Mouse (Mus musculus) liver, adult 2 months (tissue): ENCODE measurements around the gene Pus7l. TPM values are rescaled to one million over a fixed set of nuclear protein-coding genes. Genes with fewer than 3 reads are reported as not detected.
A peak's percentile ranks its signal among the peaks of the same experiment; 100 is the strongest.

ENCODE experiments used
- DNase-seq: peaks from one replicate; pipeline ENCODE4 v3.0.0-alpha.2; 2011; ENCODE audit warnings: low read depth, low spot score; ENCODE audit errors: extremely low read depth
- H3K27ac ChIP-seq: fragments of 200-500 bp; replicated peaks from 2 replicates; pipeline ENCODE4 v1.5.1; 2012; ENCODE audit warnings: low read depth, mild to moderate bottlenecking, control low read depth, inconsistent platforms, low read length; ENCODE audit not compliant: insufficient read depth
- H3K27me3 ChIP-seq: fragments of 200-500 bp; 2 replicates; pipeline ENCODE4 v1.6.1; 2012; ENCODE audit warnings: mild to moderate bottlenecking, moderate library complexity, low read length, inconsistent platforms; ENCODE audit not compliant: control insufficient read depth, insufficient read depth
- H3K36me3 ChIP-seq: fragments of 200-500 bp; 2 replicates; pipeline ENCODE4 v1.6.1; 2012; ENCODE audit warnings: low read length, inconsistent platforms; ENCODE audit not compliant: control insufficient read depth, insufficient read depth
- H3K4me1 ChIP-seq: fragments of 200-500 bp; 2 replicates; pipeline ENCODE4 v1.6.1; 2011; ENCODE audit warnings: low read length; ENCODE audit not compliant: control insufficient read depth, insufficient read depth
- H3K4me3 ChIP-seq: fragments of 200-500 bp; 2 replicates; pipeline ENCODE4 v1.5.1; 2011; ENCODE audit warnings: low read depth, mild to moderate bottlenecking, control low read depth, low read length, moderate library complexity; ENCODE audit not compliant: insufficient read depth
- H3K79me2 ChIP-seq: fragments of 200-500 bp; 2 replicates; pipeline ENCODE4 v1.6.1; 2012; ENCODE audit warnings: inconsistent platforms, mild to moderate bottlenecking, low read length, moderate library complexity; ENCODE audit not compliant: control insufficient read depth, insufficient read depth
- H3K9ac ChIP-seq: fragments of 200-500 bp; 2 replicates; pipeline ENCODE4 v1.6.1; 2012; ENCODE audit warnings: low read depth, mild to moderate bottlenecking, control low read depth, inconsistent platforms, low read length
- CTCF ChIP-seq: fragments of 200-500 bp; IDR thresholded peaks from 2 replicates; pipeline ENCODE4 v1.5.1; 2011; ENCODE audit warnings: low read depth, low read length, control low read depth
- POLR2A ChIP-seq: fragments of 200-500 bp; IDR thresholded peaks from 2 replicates; pipeline ENCODE4 v1.6.1; 2011; ENCODE audit warnings: low read length, control low read depth; ENCODE audit not compliant: insufficient read depth; ENCODE audit errors: extremely low read depth
- WGBS: fragments of 180-500 bp; shearing (Covaris S2); methylation state at CpG from one replicate; pipeline ENCODE4 v1.1.7; 2018; 5-methylcytosine and 5-hydroxymethylcytosine counted together
- polyA plus RNA-seq: library from polyadenylated mRNA; depleted of rRNA; stranded (reverse); fragments of >200 nt; gene quantifications from 2 replicates; pipeline ENCODE4 v1.2.3, GENCODE M21; 2012; rRNA removed
- total RNA-seq: library from RNA; depleted of rRNA; stranded (reverse); fragments of >200 nt; gene quantifications from 2 replicates; pipeline ENCODE4 v1.2.3, GENCODE M21; 2014; rRNA removed

Gene Pus7l
- total RNA-seq (0.92 and 1.1 TPM in 2 replicates), polyA plus RNA-seq (0.76 and 1.5 TPM in 2 replicates)

GRCm38 (mm10) chr15:94543409-94544051, at the start of gene Pus7l, which contains the start of gene Irak4:
TSS of gene Pus7l (minus strand) at chr15:94543547.
TSS of gene Irak4 (plus strand) at chr15:94543643.
- DNase-seq = peak; percentile 91
- TF ChIP-seq CTCF (no peak), POLR2A (no peak; the same call in 1 of the 2 replicates)
- H3K27ac ChIP-seq = peak within 1 kb of the TSS; percentile 88
- H3K36me3 ChIP-seq = peaks cover 8% of the 10 kb centered on the region
- H3K4me3 ChIP-seq = peak within 1 kb of the TSS; percentile 92
- no peaks in the 10 kb centered on the region for H3K79me2 ChIP-seq
- H3K9ac ChIP-seq = peak within 1 kb of the TSS; percentile 83
- H3K27me3 ChIP-seq = no peaks in the 10 kb centered on the region
- under 1% methylated on average over 45 of the region's 45 CpGs for WGBS
- H3K4me1 ChIP-seq = peaks cover 7% of the 10 kb centered on the region

DNA sequence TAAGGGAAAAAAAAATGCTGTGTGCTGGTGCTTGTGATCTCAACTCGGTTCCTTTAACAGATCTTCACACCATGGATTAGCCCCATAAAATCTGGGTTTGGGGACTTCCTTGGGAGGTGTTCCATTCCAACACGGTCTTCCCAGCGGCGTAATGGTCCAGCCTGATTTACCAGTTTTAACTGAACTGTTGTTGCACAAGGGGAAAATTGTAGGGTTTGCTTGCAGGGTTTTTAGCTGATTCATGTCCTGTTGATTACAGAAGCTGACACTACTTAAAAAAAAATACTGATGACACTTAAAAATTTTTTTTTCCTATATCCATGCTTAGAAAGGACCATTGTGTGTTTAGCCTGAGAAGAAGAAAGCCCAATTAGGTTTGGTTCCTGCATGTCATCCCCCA, 48.0 kb upstream of the Pus7l start:
- TF ChIP-seq POLR2A (no peak), CTCF (no peak)
- peak; percentile 27 for DNase-seq
- 84% methylated on average over 4 of the region's 4 CpGs for whole genome bisulfite sequencing
- no peaks in the 10 kb centered on the region for H3K27me3 ChIP-seq
- no peak overlapping the region for H3K4me3 ChIP-seq
- H3K27ac ChIP-seq = peak overlapping the region; percentile 83
- H3K36me3 ChIP-seq = peaks cover under 1% of the 10 kb centered on the region; the same call in 1 of the 2 replicates
- H3K9ac ChIP-seq = no peak overlapping the region
- peaks cover 4% of the 10 kb centered on the region; the same call in 1 of the 2 replicates for H3K4me1 ChIP-seq
- H3K79me2 ChIP-seq = peaks cover 7% of the 10 kb centered on the region; the same call in 1 of the 2 replicates

DNA sequence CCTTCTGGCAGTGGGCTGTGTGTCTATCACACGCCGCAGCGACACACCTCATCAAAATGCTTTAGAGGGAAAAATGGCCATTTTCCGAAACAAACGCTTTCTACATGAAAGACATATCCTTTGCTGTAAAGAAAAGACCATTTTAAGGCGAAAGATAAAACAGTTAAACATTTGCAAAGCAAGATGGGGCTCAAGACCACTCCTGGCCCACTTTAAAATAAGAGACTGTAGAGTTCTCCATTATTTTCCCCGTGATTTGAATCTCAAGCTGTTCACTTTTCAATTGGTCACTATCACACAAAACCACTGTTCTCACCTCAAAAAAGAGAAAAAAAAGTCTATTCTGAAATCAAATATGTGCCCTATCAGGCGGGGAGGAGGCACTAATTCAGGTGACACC, 46.7 kb upstream of the Pus7l start:
- Histone ChIP-seq H3K27me3 (no peaks in the 10 kb centered on the region), H3K9ac (no peak overlapping the region), H3K4me3 (peak overlapping the region; percentile 6; the same call in 1 of the 2 replicates), H3K4me1 (peaks cover 4% of the 10 kb centered on the region; the same call in 1 of the 2 replicates), H3K36me3 (peaks cover 8% of the 10 kb centered on the region; the same call in 1 of the 2 replicates), H3K27ac (no peak overlapping the region), H3K79me2 (peaks cover 7% of the 10 kb centered on the region; the same call in 1 of the 2 replicates)
- TF ChIP-seq CTCF = no peak
- no peak for TF ChIP-seq POLR2A
- WGBS = 14% methylated on average over 8 of the region's 8 CpGs
- DNase-seq = no peak

GRCm38 (mm10) chr15:94589219-94590075, 46.1 kb upstream of the Pus7l start, which contains the start of gene Twf1:
TSS of gene Twf1 (minus strand) at chr15:94589889.
- H3K9ac ChIP-seq = peak within 1 kb of the TSS; percentile 98
- H3K27ac ChIP-seq = peak within 1 kb of the TSS; percentile 72
- peaks cover 14% of the 10 kb centered on the region for H3K36me3 ChIP-seq
- H3K4me1 ChIP-seq = peaks cover 4% of the 10 kb centered on the region; the same call in 1 of the 2 replicates
- peaks cover 7% of the 10 kb centered on the region; the same call in 1 of the 2 replicates for H3K79me2 ChIP-seq
- DNase-seq = peak; percentile 85
- H3K4me3 ChIP-seq = peak within 1 kb of the TSS; percentile 95
- H3K27me3 ChIP-seq = no peaks in the 10 kb centered on the region
- TF ChIP-seq CTCF (no peak), POLR2A (peak; percentile 77)
- under 1% methylated on average over 70 of the region's 70 CpGs for WGBS

DNA sequence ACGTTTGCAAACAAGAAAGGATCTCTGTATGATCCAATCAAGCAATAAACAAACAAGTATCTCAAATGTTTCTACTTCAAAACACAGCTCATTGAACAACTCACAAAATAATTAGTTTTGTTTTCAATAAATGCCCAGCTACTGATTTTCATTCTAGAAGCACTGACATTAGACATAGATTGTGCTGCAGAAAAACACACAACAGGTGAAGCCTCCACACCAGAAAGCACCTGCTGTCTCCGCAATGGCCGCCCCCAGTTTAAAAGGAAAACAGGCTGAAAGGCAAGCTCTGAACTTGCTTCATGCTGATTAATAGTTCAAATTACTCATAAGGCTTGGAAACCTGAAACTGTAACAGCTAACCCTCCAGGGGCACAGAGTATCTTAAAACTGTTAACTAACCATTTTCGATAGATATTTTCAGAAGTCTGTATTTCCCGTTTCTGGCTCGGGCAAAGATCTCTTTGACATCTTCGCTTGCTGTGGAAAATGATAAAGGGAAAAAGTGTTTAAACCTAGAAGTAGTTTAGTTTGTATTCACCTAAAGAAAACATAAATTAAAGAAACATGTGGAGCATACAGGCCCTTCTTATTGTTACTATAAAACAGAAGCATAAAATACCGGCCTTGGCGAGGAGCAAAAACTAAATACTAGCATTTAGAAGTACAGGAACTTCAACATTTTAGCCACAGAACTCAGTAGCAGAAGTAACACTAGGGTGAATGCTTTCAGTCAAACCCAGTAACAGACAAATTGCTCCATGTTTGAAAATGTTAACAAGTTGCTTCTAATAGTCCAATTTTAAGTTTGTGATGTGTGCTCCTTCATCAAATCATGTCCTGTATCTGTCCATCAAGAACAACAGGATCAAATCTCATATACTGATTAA, 44.7 kb upstream of the Pus7l start:
- 72% methylated on average over 9 of the region's 9 CpGs for whole genome bisulfite sequencing
- Histone ChIP-seq H3K27me3 (no peaks in the 10 kb centered on the region), H3K4me1 (no peaks in the 10 kb centered on the region), H3K36me3 (peaks cover 26% of the 10 kb centered on the region), H3K27ac (no peak overlapping the region), H3K9ac (no peak overlapping the region), H3K4me3 (no peak overlapping the region), H3K79me2 (peaks cover 7% of the 10 kb centered on the region; the same call in 1 of the 2 replicates)
- TF ChIP-seq POLR2A = no peak
- no peak for TF ChIP-seq CTCF
- DNase-seq = no peak
